Mouse (Mus musculus): ENCODE measurements around the gene Nod2. TPM values are rescaled to one million over a fixed set of nuclear protein-coding genes. Genes with fewer than 3 reads are reported as not detected.

Nod2 gene
- polyA plus RNA-seq, 1 experiment from 2014 or later, result 0.11 TPM

GRCm38 (mm10) chr8:88627265-88627991, 19.7 kb upstream of the Nod2 start:
- under 1% methylated on average over 99 of the region's 105 CpGs for WGBS
- Histone ChIP-seq H3K4me3 (ENCODE audit: low read depth, low read length) (peak overlapping the region; percentile 53), H3K9me3 (replicated peaks; ENCODE audit: control insufficient read depth, low read length) (no peaks in the 10 kb centered on the region), H3K9ac (ENCODE audit: low read length) (peak overlapping the region; percentile 78), H3K4me2 (ENCODE audit: low read length) (peak overlapping the region; percentile 90), H3K36me3 (ENCODE audit: control insufficient read depth, insufficient read depth, low read length) (no peaks in the 10 kb centered on the region), H3K27me3 (replicated peaks; ENCODE audit: control insufficient read depth, insufficient read depth, low read length) (0 out of 2 replicates have a peak, but pooled peaks cover 2% of the 10 kb centered on the region), H3K27ac (ENCODE audit: low read depth, low read length) (peak overlapping the region; percentile 54), H3K4me1 (ENCODE audit: control insufficient read depth, insufficient read depth, low read length) (peaks cover 5% of the 10 kb centered on the region; the same call in 1 of the 2 replicates)
- peak; percentile 93 for DNase-seq (ENCODE audit: low spot score)
- peak; percentile 86 for ATAC-seq

GRCm38 (mm10) chr8:88628001-88628774, 18.9 kb upstream of the Nod2 start:
- Histone ChIP-seq H3K4me2 (ENCODE audit: low read length) (peak overlapping the region; percentile 90), H3K4me1 (ENCODE audit: control insufficient read depth, insufficient read depth, low read length) (peaks cover 5% of the 10 kb centered on the region; the same call in 1 of the 2 replicates), H3K4me3 (ENCODE audit: low read depth, low read length) (peak overlapping the region; percentile 53), H3K9me3 (replicated peaks; ENCODE audit: control insufficient read depth, low read length) (no peaks in the 10 kb centered on the region), H3K27ac (ENCODE audit: low read depth, low read length) (peak overlapping the region; percentile 54), H3K9ac (ENCODE audit: low read length) (peak overlapping the region; percentile 78), H3K36me3 (ENCODE audit: control insufficient read depth, insufficient read depth, low read length) (no peaks in the 10 kb centered on the region), H3K27me3 (replicated peaks; ENCODE audit: control insufficient read depth, insufficient read depth, low read length) (0 out of 2 replicates have a peak, but pooled peaks cover 2% of the 10 kb centered on the region)
- 53% methylated on average over 14 of the region's 14 CpGs for WGBS
- peak; percentile 30 for DNase-seq (ENCODE audit: low spot score)
- peak; percentile 11 for ATAC-seq

- 82% methylated on average over 4 of the region's 4 CpGs for WGBS
- no peaks in the 10 kb centered on the region for H3K36me3 ChIP-seq (ENCODE audit: control insufficient read depth, insufficient read depth, low read length)
- no peak for ATAC-seq
These were observed 16.9 kb upstream of the Nod2 start for GRCm38 (mm10) chr8:88630225-88630624.

GRCm38 (mm10) chr8:88631081-88631480, 16.0 kb upstream of the Nod2 start:
- Histone ChIP-seq H3K36me3 (ENCODE audit: control insufficient read depth, insufficient read depth, low read length) (no peaks in the 10 kb centered on the region), H3K27me3 (replicated peaks; ENCODE audit: control insufficient read depth, insufficient read depth, low read length) (0 out of 2 replicates have a peak, but pooled peaks cover 2% of the 10 kb centered on the region), H3K27ac (ENCODE audit: low read depth, low read length) (no peak overlapping the region), H3K4me2 (ENCODE audit: low read length) (no peak overlapping the region), H3K9me3 (replicated peaks; ENCODE audit: control insufficient read depth, low read length) (no peaks in the 10 kb centered on the region), H3K9ac (ENCODE audit: low read length) (no peak overlapping the region), H3K4me1 (ENCODE audit: control insufficient read depth, insufficient read depth, low read length) (peaks cover 5% of the 10 kb centered on the region; the same call in 1 of the 2 replicates), H3K4me3 (ENCODE audit: low read depth, low read length) (no peak overlapping the region)
- DNase-seq (ENCODE audit: low spot score) (peak; percentile 49), ATAC-seq (no peak)

More at GRCm38 (mm10) chr8:88630225-88630624, 16.9 kb upstream of the Nod2 start:
- H3K4me1 ChIP-seq (ENCODE audit: control insufficient read depth, insufficient read depth, low read length), result peaks cover 5% of the 10 kb centered on the region; the same call in 1 of the 2 replicates
- H3K4me3 ChIP-seq (ENCODE audit: low read depth, low read length), result no peak overlapping the region
- no peak overlapping the region for H3K4me2 ChIP-seq (ENCODE audit: low read length)
- no peak overlapping the region for H3K9ac ChIP-seq (ENCODE audit: low read length)
- H3K27me3 ChIP-seq (replicated peaks; ENCODE audit: control insufficient read depth, insufficient read depth, low read length), result 0 out of 2 replicates have a peak, but pooled peaks cover 2% of the 10 kb centered on the region
- DNase-seq (ENCODE audit: low spot score), result no peak
- H3K27ac ChIP-seq (ENCODE audit: low read depth, low read length), result no peak overlapping the region
- H3K9me3 ChIP-seq (replicated peaks; ENCODE audit: control insufficient read depth, low read length), result no peaks in the 10 kb centered on the region

- no peak overlapping the region for H3K4me2 ChIP-seq (ENCODE audit: low read length)
- no peak for DNase-seq (ENCODE audit: low spot score)
- no peak overlapping the region for H3K9ac ChIP-seq (ENCODE audit: low read length)
- ATAC-seq, result no peak
- no peak overlapping the region for H3K4me3 ChIP-seq (ENCODE audit: low read depth, low read length)
- H3K27ac ChIP-seq (ENCODE audit: low read depth, low read length), result no peak overlapping the region
- no peaks in the 10 kb centered on the region for H3K9me3 ChIP-seq (replicated peaks; ENCODE audit: control insufficient read depth, low read length)
- H3K4me1 ChIP-seq (ENCODE audit: control insufficient read depth, insufficient read depth, low read length), result peaks cover 3% of the 10 kb centered on the region; the same call in 1 of the 2 replicates
- H3K36me3 ChIP-seq (ENCODE audit: control insufficient read depth, insufficient read depth, low read length), result no peaks in the 10 kb centered on the region
- H3K27me3 ChIP-seq (replicated peaks; ENCODE audit: control insufficient read depth, insufficient read depth, low read length), result no peaks in the 10 kb centered on the region
- 85% methylated on average over 7 of the region's 7 CpGs for WGBS
These were observed 13.8 kb upstream of the Nod2 start for GRCm38 (mm10) chr8:88633343-88633765.

GRCm38 (mm10) chr8:88635474-88636397, 11.4 kb upstream of the Nod2 start, which contains the start of gene Snx20:
Snx20 (minus strand) TSS chr8:88636128.
- no peak for ATAC-seq
- no peak for DNase-seq (ENCODE audit: low spot score)
- Histone ChIP-seq H3K9ac (ENCODE audit: low read length) (no peak within 1 kb of the TSS), H3K27ac (ENCODE audit: low read depth, low read length) (no peak within 1 kb of the TSS), H3K4me2 (ENCODE audit: low read length) (no peak within 1 kb of the TSS), H3K4me1 (ENCODE audit: control insufficient read depth, insufficient read depth, low read length) (no peaks in the 10 kb centered on the region), H3K4me3 (ENCODE audit: low read depth, low read length) (no peak within 1 kb of the TSS), H3K27me3 (replicated peaks; ENCODE audit: control insufficient read depth, insufficient read depth, low read length) (no peaks in the 10 kb centered on the region), H3K36me3 (ENCODE audit: control insufficient read depth, insufficient read depth, low read length) (no peaks in the 10 kb centered on the region), H3K9me3 (replicated peaks; ENCODE audit: control insufficient read depth, low read length) (no peaks in the 10 kb centered on the region)
- 86% methylated on average over 14 of the region's 14 CpGs for WGBS

GRCm38 (mm10) chr8:88637092-88638000, 9.8 kb upstream of the Nod2 start:
- H3K36me3 ChIP-seq (ENCODE audit: control insufficient read depth, insufficient read depth, low read length), result no peaks in the 10 kb centered on the region
- H3K4me3 ChIP-seq (ENCODE audit: low read depth, low read length), result no peak overlapping the region
- no peak for DNase-seq (ENCODE audit: low spot score)
- no peak overlapping the region for H3K9ac ChIP-seq (ENCODE audit: low read length)
- 58% methylated on average over 9 of the region's 9 CpGs for WGBS
- H3K27me3 ChIP-seq (replicated peaks; ENCODE audit: control insufficient read depth, insufficient read depth, low read length), result no peaks in the 10 kb centered on the region
- no peak overlapping the region for H3K4me2 ChIP-seq (ENCODE audit: low read length)
- ATAC-seq, result no peak
- no peaks in the 10 kb centered on the region for H3K9me3 ChIP-seq (replicated peaks; ENCODE audit: control insufficient read depth, low read length)
- no peak overlapping the region for H3K27ac ChIP-seq (ENCODE audit: low read depth, low read length)
- H3K4me1 ChIP-seq (ENCODE audit: control insufficient read depth, insufficient read depth, low read length), result no peaks in the 10 kb centered on the region
